Mouse (Mus musculus): ENCODE data around the gene Cpeb3. TPM values are rescaled to one million over a fixed set of nuclear protein-coding genes. Genes with fewer than 3 reads are reported as not detected.

Cpeb3 gene
- total RNA-seq, 2 experiments from 2014 or later, result 59.2 to 64.4 TPM

DNA sequence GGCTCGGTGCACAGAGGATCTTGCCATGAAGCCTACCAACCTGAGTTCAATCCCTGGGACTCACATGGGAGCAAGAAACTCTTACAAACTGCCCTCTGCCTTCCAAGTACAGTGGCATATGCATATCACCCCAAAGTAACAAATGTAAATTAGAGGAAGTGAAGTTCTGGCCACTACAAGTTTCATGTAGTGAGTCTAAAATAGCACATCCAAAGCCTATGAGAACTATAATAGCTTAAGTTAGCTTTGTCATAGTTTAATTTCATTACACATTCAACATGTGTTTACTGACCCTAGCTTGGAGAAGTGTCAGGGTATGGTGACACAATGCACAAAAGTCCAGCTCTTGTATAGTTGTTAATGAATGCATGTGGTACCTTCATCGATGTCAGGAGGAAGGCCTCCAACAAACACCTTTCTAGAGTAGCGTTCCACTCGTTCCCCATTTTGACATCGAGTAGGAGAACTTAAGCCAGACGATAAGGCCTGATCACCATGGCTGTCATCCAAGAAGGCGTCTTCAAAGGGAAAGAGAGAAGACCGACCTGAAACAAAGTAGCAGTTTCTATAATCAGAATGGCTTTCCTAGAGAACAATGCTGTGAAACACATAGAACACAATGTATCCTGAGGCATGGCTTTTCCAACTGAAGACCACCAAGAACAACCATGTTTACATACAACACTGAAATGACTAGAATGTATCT is 120.2 kb downstream of the Cpeb3 start:
- DNase-seq (ENCODE audit: low spot score), result no peak

DNA sequence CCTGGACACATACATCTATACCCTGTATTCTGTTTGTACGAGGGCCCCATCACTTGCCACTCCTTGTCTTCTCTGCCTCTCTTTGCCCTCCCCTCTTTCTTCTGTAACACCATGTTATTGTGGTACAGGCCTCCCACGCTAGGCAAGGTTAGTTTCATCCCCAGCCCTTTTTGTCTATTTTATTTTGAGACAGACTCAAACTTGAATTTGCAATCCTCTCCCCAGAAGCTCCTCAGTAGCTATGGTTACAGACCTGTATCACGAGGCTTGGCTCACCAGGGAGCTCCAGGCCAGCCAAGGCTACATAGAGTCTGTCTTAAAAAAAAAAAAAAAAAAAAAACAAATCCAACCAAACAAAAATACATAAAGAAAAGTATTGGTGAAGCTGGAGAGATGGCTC is 123.9 kb downstream of the Cpeb3 start:
- no peak for DNase-seq (ENCODE audit: low spot score)

DNA sequence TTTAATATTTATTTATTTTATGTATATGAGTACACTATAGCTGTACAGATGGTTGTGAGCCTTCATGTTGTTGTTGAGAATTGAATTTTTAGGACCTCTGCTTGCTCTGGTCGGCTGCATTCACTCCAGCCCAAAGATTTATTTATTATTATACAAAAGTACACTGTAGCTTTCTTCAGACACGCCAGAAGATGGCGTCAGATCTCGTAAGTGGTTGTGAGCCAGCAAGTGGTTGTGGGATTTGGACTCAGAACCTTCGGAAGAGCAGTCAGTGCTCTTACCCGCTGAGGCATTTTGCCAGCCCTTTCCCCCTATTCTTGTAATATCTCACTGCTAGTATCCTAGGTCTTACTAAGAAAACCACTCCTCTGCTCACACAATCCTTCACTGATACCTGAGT is 126.9 kb downstream of the Cpeb3 start:
- DNase-seq (ENCODE audit: low spot score), result no peak

DNA sequence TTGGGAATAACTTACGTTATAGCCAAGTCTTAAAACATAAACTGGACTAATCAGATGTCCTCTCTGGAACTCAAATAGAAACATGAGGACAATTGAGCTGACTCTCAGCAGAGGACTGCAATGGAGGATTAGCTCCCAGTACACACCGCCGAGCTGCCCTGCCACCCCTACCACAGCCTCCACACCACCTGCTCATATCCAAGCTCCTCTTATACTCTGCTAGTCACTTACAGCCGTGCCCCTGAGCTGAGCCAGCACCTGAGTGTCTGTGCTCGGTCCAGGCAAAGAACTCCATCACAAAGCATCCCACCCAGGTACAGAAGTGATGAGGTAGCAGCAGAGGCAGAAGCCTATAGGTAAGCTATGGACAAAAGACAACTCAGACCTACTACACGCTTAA is 129.2 kb downstream of the Cpeb3 start:
- DNase-seq (ENCODE audit: low spot score), result no peak

DNA sequence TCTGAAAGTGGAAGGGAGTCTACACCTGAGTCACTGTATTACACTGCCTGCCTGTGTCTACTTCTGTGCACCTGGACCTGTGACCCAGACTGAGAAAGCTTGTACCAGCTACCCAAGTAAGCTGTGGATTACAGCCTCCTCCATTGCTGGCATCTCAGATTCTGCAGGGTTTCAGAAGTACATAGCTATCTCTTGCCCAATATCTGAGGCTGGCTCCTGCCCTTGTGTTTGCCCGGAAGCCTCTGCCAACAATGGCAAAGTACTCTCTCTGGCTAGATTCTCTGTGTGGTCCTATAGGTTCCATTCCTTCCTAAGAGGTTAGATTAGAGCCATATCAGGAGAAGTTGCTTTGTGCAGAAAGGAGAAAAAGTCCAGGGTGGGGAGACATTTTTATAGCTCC is 129.8 kb downstream of the Cpeb3 start:
- peak; percentile 62 for DNase-seq (ENCODE audit: low spot score)

DNA sequence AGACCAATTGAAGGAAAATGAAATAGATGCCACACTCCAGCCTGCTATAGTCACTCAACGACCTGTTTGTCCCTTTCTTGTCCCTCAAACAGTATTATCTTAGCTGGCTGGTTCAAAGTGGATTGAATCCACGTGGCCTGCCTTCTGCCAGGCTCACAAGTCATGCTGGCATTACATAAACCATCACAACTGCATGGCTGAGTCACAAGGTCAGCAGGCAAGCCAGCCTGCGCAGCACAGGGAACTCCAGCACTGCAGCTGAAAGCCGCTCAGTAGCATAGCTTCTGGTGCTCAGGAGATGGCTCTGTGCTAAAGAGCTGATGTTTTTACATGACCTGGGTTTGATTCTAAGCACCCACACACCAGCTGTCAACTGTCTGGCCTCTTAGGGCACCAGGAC is 130.3 kb downstream of the Cpeb3 start:
- DNase-seq (ENCODE audit: low spot score), result peak; percentile 84

DNA sequence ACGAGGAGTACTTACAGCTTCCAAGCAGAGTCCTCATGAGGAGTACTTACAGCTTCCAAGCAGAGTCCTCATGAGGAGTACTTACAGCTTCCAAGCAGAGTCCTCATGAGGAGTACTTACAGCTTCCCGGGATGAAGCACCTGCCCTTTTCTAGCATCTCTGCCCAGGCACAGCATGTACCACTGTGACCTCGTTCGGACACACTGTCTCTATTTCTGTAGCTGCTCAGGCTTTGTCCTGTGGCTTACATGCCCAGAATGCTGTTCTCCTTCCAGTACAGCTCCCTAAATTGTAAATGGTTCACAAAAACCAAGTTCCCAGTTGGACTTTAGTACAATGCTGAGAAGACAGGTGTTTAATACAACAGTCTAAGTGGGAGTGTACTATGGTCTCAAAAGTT is 131.1 kb downstream of the Cpeb3 start:
- DNase-seq (ENCODE audit: low spot score), result peak; percentile 63

DNA sequence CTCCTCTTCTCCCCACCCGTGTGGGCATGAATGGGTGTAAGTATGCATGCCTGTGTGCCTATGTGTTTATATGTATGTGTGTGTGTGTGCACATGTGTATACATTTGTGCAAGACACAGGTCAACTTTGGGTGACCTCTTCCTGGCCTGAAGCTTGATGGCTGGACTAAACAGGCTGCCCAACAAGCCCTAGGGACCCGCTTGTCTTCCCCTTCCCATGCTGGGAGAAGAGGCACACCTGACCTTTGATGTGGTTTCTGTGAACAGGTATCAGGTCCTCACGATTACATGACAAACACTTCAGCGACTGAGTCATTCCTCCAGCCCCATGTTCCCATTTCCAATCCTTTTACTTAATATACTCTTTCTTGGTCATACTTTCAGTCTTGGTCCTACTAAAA is 131.8 kb downstream of the Cpeb3 start:
- DNase-seq (ENCODE audit: low spot score), result no peak

DNA sequence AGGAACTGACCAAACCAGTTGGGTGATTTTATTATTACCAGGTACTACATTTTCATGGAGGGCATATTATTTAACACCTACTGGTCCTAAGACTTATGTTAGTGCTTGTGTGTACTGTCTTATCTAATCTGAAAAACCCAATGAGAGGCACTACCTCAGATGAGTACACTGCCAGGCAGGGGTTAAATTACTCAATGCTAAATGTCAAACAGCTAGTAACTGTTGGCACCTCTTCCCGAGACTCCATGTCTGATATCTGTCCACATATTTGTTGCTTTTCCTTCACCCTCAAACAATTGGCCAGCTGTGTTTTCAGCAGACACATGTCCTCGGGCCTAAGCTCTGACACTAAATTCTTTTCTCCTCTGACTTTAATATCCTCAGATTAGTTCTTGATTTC is 132.3 kb downstream of the Cpeb3 start:
- no peak for DNase-seq (ENCODE audit: low spot score)

DNA sequence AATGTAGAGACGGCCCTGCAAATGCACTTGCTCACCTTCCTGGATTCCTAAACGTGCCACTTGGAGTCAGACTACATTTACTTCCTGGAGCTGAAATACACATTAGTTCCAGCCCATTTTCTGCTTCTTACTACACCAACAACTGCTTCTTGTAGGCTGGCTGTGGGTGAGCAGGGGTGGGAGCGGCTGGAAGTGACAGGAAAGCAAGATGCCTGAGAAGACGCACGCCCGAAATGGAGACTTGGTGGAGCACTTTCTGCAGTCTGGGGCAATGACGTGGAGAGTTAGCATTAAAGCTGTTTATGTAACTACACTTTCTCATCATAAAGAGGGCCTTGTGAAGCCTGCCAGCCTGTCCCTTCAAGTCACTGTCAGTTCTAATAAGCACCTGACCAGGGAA is 132.7 kb downstream of the Cpeb3 start:
- no peak for DNase-seq (ENCODE audit: low spot score)

DNA sequence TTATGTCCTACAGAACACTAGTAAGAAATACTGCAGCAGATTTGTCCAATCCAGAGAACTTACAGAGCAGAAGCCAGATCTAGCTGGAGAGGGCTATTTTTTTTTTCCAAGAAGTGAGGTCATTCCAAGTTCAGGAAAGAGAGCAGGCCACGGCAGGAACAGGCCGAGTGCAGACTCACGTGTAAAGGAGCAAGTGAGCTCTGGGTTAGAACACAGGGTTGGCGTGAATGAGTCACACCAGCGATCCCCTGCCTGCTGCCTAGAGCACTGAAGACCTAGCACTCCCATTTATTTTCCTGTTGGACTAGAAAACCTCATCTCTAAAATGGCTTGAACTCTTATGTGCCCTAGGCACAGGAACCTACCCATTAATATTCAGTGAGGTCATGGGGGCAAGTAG is 133.7 kb downstream of the Cpeb3 start:
- no peak for DNase-seq (ENCODE audit: low spot score)

DNA sequence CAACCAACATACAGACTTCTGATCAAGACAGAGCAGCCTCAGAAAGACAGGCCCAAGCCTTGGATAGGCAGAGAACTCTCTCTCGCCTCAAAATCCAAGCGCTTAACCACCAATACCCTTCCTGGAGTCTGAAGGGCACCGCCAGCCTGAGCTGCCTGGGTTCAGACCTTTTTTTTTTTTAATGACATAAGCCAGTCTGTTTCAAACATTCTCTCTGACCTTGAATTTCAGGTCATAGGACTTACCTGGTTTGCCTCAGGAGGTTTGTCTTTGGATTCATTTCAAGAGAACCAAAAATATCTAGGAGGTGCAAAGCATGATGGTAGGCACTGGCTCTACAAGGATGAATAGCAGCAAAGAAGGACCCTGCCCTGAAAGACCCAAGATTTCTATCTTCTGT is 134.1 kb downstream of the Cpeb3 start:
- no peak for DNase-seq (ENCODE audit: low spot score)

DNA sequence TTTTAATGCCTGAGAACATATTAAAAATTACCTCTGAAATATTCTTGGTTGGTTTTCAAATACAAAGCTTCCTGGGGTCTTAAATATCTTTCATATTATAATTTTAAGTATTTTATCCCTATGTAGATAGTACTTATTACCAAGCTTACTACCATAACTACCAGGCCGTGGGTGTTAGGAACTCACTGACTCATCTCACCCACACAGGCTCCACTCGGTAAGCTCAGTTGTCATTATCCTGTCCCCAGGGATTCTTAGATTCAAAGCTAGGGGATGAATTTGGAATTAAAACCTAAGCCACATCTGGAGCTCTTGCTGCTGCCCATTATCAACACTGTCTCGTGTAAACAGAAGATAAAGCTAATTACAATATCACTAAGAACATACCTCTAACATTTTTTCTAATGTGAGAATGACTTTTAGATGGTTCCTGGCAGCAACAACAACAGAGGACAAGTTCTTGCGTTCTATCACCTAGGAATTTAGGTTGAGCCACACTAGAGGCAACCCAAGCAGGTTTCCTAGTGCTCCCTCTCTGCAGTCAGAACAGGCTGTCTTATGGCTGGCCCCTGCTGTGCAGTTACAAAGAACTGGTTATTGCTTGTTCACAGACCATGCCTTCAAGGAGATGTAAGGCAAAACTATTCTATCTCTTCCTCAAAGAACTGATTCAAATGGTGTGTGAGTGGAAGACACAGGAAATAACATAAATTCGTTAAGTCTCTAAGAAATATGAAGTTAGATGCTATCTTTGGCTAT is 135.4 kb downstream of the Cpeb3 start:
- no peak for DNase-seq (ENCODE audit: low spot score)

DNA sequence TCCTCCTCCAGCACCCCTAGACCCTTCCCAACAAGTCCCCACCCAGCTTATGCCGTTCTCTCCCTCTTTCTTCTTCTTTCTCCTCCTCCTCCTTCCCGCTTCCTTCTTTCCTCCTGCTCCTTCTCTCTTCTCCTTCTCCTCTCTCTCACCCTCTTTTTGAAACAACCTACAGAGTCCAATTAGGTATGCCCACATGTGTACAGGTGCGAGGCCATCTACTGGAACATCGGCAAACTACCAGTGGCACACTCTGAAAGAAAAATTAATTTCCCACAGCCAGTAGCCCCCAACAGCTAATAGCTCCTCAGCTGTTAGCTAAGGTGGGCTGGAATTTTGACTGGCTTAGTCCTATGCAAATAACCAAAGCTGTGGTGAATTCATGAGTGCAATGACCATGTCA is 139.2 kb downstream of the Cpeb3 start:
- DNase-seq (ENCODE audit: low spot score), result no peak

DNA sequence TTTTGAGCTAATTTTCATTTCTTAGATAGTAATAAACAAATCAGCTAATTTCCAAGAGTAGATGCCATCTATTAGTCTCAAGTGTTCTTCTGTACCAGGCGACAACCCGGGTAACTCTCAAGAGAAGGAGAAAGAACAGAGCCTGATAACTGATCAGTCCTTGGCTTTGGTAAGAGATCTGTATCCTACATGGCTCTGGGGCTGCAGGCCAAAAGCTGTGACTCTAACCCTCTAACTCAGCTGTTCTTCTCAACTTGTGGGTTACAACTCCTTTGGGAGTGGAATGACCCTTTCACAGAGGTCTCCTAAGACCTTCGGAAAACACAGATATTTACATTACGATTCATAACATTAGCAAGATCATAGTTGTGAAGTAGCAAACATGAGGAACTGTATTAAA is 148.3 kb downstream of the Cpeb3 start:
- no peak for DNase-seq (ENCODE audit: low spot score)

DNA sequence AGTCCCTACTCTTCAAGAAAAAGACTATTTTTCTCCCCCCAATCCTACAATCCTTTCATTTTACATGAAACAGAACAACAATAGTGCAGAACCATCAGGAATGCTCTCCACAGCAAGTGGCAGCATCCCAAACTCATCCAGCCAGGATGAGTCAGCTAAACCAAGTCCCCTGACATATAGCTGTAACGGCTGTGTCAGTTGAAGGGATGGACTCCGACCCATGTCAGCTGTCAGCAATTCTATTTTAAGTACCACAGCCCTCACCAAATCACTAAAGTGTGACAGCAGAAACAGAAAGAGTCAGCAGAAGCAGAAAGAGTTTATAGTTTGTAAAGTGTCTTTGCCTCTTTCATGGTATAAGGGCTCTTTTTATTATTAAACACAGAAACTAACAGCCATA is 148.8 kb downstream of the Cpeb3 start:
- peak; percentile 74 for DNase-seq (ENCODE audit: low spot score)

DNA sequence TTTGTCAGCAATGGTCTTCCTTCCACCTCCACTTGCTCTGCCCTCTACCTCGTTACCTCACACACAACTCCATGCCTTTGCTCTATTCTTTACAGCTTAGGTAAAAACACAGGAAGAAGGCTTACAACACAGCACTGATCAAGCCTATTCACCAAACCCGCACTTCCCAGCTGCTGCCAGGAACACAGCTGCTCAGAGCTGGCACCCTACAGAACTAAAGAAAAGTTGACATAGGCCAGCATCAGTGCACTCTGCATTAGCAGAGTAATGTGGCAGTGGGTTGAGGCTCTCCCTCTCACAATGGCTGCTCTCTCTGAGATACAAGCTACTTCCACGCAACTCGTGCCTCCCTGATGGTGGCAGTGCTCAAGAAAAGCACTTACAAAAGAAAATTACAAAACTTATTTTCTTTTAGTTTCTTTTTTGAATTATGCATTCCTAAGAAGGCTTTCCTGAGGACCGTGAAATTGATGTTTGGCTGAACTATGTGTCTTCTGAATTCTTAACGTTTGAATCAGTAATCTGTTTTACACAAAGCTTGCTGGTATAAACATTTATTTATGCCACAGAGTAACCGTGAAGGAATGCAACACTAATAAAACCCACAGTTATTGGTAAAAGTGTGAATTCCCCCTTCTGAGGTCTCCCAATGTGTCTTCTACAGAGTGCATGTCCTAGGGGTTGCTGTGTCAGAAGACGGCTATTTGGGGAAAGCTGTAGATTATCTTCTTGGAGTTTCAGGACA is 151.1 kb downstream of the Cpeb3 start:
- DNase-seq (ENCODE audit: low spot score), result no peak

DNA sequence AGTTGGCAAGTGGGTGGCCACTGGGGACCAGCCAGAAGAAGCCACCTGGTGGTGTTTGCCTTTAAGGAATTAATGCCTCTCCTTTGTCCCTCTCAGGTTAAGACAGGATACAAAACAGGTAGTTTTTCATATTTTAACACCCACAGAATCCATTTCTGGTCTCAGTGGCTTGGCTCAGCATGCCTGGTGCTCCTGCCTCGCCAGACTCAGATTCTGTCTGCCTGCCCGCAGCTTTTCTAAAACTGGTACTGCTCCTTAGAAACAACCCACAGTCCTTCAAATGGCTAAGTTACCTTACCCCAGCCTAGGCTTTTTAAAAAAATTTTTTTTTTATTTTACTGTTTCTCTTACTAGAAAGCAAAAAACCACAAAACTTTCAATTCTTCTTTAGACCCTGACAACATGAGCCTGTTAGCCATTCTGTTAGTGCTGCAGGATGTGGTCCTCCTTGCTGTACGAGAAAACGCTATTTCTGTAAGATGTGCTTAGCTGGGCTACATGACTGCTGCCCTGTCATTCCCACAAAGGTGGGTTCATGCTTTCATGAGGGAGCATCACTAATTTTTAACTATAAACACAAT is 152.3 kb downstream of the Cpeb3 start:
- DNase-seq (ENCODE audit: low spot score), result no peak

DNA sequence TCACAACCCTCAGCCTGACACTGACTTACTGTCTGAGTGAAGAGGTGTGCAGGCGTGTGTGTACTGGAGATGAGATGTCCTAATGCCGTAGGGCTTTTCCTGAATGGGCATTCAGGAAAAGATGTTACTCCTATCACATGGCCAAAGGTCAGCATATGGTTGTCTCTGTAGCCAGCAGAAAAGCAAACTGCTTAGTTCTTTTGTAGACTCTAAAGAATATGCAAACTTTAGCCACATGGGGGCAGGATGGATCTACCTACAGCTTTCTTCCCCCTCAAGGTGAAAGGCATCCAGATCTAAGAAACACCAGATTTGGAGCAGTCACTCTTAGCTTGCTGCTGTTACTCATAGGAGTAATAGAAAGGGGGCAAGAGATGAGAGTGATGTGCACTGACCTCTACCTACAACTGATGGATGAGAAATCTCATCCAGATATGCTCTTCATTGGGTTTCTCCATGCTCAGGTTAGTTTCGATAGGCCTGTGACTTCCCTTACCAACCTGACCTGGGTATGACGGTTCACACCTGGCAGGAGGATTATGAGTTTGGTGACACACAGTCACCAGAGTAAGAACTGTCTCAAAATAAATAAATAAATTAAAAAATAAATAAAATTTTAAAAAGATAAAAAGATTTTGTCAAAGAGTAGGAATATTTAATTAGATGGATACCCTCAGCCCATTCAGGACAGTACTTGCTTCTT is 157.6 kb downstream of the Cpeb3 start:
- DNase-seq (ENCODE audit: low spot score), result peak; percentile 80

DNA sequence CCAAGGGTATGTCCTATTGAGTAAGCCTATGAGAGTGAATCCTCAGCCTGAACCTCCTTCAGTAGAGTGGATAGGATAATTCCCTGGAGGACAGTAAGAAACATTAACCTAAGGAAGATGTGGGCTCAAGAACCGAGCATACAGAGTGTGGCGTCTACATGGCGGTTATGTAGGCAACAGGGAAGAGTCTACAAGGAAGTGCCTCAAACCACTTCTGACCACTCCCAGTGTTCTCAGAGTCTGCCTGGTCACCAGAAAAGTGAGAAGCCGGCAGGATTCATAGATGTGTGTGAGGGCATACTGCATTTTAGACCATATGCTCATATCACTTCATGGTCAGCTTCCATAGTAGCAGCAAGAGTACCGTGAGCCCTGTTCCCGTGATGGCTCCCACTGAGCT is 159.9 kb downstream of the Cpeb3 start:
- DNase-seq (ENCODE audit: low spot score), result no peak

DNA sequence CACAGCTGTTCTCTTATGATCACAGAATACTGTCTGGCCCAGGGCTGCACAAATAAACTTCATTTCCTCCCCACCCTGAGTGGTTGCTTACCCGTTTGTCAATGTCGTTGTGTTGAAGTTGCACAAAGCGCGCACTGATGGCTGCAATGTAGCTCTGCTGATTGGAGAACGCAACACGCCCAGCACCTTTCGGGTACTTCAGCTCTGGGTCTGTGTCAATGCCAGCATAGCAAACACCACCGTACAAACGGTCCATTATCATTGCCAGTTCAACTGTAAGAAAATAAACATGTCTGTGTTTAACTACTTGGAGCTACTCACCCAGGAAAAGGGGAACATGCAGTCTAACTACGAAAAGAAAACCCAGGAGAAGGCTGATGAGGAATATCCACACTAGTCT is 164.0 kb downstream of the Cpeb3 start:
- no peak for DNase-seq (ENCODE audit: low spot score)

DNA sequence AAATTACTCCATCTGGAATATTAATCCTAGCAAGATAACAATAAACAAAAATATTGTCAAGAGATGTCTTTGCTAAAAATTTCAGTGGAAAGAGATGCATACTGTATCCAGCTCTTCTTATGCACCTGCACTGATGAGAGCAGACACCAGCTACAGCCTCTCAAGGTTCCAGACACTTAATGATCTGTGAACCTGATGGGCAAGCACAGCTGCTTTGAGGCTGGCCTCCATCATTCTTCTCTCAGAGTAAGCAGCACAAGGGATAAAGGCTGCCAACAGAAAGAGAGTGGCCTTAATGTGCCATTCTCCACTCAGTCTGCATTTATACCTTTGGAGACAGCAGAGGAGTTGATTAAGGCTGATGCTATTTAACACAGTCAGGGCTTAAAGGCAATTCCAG is 167.5 kb downstream of the Cpeb3 start:
- no peak for DNase-seq (ENCODE audit: low spot score)
